Mouse (Mus musculus) spleen, embryonic (tissue): ENCODE data around the gene Pomt1.
"Not testable (repeated sequence)": the region's sequence is repeated elsewhere in the genome, so short reads cannot be mapped to it uniquely, and the experiment has no call there.

Experiments used
- CTCF ChIA-PET: fragments of 350-600 bp; sonication (Branson Sonifier 250); formaldehyde crosslinking; loops from one replicate; lab custom pipeline; 2022; lab: Charles Lee

The Pomt1 gene

DNA sequence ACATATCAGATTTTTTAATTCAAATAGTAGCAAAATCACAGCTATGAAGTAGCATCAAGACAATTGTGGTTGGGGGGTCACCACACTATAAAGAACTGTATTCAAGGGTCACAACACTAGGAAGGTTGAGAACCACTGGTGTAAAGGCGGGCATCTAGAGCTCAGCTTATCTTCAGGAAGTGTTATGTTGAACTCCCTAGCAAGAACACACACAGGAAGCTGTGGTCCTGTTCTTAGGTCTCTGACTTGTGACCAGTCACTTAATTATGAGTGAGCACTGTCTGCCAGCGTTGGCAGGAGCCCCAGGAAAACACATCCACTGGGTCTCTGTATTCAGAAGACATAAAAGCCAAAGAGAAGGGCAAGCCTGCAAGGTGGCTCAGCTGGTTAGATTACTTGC lies 45.9 kb downstream of the Pomt1 start:
- CTCF ChIA-PET = no interaction called here

DNA sequence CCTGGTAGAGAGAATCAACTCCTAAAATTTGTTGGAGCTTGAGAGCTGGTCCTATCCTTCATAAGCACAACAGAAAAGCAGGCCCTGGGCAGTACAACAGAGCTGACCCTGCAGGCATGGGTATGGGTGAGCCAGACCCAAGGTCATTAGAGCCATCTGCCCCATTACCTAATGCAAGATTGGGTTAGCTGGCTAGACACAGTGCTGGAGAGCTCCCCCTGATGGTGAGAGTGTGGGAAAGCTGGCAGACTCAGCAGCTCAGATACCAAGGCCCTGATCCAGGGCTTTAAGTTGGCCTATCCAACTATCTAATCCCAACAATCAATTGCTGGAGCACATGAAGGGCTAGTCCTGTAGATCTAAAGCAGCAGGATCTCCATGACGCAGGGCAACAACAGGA lies 46.3 kb downstream of the Pomt1 start:
- CTCF ChIA-PET = no interaction called here

DNA sequence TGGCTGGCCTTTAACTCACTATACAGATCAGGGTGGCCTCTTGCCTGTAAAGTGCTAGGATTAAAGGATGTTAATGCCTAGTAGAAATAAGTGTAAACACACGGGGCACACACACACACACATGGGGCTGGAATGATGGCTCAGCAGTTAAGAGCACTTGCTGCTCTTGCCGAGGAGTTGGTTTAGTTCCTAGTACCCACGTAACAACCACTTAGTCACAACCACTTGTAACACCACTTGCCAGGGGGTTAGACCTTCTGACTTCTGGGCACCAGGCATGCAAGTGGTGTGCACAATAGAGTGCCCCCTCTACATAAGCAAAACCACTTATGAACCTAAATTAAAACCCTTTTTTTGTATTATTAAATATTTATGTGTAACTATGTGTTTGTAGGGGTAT lies 47.6 kb downstream of the Pomt1 start:
- CTCF ChIA-PET = no interaction called here

DNA sequence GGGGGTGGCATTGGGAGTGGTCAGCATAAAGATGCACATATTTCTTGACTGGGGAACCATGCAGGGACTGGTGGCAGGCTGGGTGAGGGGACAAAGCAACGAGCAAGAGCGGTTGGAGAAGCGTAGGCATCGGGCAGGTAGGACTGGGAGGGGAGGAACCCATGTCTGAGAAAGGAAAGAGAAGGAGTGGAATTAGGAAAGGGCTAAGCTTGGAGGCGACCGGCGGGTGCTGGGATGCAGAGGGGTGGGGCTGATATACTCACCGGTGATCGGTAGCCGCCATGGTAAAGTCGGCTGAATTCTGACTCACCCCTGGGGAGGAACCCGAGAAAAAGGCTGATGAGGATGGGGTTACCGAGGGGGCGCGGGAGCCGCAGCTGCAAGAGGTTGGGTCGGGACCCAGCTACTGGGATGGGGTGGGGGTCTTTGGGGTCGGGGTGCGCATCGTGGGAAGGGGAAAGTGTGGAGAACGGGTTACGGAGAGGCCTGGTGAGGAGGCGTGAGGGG lies 51.0 kb downstream of the Pomt1 start, which contains the start of gene Golga2:
Gene Golga2 (plus strand): TSS at position 51 of the 507 bp plus-strand sequence.
- CTCF ChIA-PET = no interaction called here

DNA sequence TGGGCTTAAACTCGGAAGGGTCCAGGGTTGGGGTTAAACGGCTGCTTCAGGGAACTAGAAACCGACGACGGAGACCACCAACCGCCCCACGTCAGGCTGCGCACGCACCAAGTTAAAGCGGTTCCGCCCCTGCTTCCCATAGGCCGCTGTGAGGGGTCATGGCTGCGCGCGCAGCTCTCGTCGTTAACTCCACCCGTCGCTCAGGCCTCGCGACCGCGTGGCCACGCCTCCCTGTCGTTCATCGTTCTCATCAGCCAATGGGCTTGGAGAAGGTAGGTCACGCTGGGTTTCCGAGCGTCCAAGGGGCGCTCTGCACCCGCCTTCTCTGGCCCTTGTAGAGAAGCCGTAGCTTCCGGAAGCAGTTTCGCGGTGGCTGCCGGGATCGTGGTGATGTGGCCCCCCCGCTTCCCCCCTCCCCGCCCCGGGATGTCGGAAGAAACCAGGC lies 51.6 kb downstream of the Pomt1 start, which contains the start of gene Swi5:
Gene Swi5 (minus strand): TSS at position 153 of the 445 bp plus-strand sequence.
- CTCF ChIA-PET = no interaction called here

DNA sequence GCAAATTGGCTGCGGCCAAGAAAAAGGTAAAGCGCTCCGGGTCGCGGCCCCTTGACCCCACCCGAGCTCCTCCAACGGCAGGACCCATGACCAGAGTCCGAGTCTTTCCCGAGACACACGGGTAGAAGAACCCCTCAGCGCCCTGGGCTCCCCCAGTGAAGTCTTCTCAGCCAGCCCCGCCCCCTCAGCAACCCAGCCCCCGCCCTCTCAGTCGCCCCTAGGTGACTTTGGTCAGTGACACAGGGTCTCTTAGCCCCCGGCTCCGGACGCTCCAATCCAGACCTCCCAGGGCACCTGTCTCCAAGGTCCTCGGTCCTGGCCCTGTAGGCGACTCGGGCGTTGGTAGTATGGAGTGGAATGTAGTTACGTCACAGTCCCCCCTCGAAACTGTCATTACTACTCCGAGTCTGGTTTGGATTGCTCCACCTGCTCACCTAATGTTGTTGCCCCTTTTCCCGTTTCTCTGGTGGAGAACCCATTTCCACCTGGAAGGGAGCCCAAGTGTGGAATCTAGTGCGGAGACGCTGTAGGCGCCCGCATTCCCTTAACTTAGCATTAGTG lies 52.1 kb downstream of the Pomt1 start:
- CTCF ChIA-PET = no interaction called here

DNA sequence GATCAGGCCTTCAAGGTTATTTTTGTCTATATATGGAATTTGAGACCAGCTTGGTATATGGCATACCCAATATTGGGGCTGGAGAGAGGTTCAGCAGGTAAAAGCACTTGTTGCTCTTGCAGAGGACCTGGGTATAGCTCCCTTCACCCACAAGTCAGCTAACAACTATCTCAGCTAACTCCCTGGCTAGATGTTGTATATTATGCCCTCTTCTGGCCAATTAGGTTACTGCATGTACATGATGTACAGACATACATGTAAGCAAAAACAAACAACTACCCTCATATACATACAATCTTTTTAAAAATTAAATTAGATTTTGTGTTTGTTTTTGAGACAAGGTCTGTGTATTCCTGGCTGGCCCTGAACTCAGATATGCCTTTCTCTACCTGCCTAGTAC lies 53.2 kb downstream of the Pomt1 start:
- CTCF ChIA-PET = no interaction called here

DNA sequence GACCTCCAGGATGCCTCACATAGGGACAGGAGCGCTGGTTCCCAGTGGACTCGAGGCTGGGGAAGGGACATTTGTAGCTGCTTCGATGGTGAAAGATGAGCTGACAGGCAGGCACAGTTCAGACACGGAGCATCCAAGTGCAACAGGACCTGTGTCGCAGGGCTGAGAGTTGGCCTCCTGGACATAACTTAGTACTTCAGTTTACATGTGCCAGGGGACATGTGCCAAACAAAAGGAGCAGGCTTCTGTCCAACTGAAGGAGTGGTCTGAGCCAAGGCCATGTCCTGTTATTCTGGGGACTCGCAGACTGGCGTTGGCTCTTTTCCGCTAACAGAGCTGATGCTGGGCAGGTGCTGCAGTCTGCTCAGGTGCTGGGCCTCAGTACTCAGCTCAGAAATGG lies 58.0 kb downstream of the Pomt1 start:
- CTCF ChIA-PET = no interaction called here

DNA sequence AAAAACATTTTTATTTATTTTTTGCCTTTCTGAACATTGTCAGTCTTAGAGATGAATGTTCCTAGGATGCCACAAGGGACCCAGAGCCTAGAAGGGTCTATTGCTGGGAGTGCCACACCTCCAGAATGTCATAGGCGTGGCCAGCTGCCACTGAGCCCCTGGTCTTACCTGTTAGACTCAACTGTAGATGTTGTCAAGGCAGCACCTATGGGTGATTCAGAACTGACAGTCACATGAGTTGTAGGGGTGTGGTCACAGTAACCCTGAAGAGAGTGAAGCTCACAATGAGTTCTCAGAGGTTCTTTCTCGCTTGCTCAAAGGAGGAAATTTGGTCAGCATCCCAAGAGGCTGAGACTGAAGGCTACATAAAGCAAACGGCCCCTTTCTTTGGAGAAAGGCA lies 58.9 kb downstream of the Pomt1 start:
- CTCF ChIA-PET = no interaction called here

DNA sequence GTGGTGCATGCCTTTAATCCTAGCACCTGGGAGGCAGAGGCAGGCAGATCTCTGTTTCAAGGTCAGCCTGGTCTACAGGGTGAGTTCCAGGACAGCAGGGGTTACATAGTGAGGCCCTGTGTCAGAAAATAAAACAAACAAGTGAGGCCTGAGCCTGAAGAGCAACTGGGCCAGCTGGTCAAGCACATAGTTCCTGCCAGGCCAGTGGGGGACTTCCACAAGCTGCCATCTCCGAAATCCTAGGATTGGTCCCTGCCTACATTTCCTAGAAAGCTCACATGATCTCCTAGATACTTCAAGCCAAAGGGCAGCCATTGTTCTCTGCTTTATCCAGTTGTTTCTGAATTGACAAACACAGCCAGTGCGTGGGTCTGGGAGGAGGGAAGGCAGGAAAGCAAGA lies 59.5 kb downstream of the Pomt1 start:
- CTCF ChIA-PET = not testable (repeated sequence)

DNA sequence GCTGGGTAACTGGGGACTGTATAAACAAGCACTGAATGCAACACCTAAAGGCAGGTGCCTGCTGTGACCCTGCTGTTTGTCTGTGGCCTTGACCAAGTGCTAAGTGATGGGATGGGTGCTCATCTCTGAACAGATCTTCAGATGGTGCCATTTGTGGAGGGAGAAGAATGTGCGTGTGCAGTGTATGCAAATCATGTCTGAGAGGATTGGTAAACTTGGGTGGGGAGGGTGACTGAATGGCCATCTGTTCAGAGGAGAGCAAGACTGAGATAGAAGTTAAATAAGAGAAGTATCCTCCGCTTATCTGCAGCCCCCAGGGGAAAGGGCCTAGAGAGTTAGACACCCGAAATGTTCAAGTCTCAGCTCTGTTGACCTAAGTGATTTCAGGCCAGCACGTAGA lies 63.1 kb downstream of the Pomt1 start:
- CTCF ChIA-PET = no interaction called here

DNA sequence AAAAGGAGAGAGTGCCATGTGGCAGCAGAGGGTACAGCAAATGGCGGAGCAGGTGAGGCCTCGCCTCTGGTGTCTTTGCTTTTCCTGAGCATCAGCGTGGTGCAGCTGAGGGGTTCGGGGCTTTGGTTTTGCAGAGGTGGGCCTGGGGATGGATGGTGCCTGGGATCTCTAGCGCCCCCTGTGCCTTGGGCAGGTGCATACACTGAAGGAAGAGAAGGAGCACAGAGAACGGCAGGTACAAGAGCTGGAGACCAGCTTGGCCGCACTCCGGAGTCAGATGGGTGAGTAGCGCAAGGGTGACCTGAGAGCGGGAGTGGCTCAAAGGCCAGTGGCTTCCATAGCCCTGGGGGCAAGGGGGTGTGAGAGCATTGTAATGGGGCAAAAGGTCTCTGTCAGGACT lies 66.6 kb downstream of the Pomt1 start:
- CTCF ChIA-PET = no interaction called here

DNA sequence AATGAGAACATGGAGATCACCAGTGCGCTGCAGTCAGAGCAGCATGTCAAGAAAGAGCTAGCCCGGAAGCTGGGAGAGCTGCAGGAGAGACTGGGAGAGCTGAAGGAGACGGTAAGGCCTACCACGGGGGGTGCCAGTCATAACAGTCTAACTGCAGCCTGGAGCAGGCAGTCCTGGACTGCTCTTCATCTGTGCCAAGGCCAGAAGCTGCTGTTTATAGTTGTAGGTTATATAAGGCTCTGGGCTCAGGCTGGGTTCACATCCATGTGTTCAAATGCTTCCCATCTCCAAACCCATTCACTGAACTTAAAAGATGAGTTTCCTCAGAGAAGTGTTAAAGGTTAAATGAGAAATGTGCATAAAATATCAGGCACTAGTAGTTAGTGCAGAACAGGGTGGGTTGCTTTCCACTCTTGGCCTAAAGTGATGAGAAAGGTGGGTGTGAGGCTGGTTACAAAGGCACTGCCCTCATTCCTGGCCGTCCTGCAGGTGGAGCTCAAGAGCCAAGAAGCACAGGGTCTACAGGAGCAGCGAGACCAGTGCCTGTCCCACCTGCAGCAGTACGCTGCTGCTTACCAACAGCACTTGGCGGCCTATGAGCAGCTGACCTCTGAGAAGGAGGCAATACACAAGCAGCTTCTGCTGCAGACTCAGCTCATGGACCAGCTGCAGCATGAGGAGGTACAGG lies 67.9 kb downstream of the Pomt1 start:
- CTCF ChIA-PET = no interaction called here
